In genomic region chr4:46056163-46056562, GRCm38 (mm10) we compare ENCODE assay signal across 16 mouse cellular contexts.
"Had no signal": no experiment of that assay in that cellular context is flagged by ENCODE, and none has a peak within 500 bp of the region (broad histone marks: within the 10 kb centered on the region; RNA-seq: fewer than 3 reads in every experiment).

No protein-coding gene starts in this region.

- H3K4me1 ChIP-seq: limb, embryonic 12.5 days; lung, embryonic 15.5 days; megakaryocyte, embryonic 14.5 days; midbrain, embryonic 15.5 days; neural tube, embryonic 12.5 days had no signal

- H3K4me2 ChIP-seq: limb, embryonic 12.5 days; liver, embryonic 13.5 days; lung, embryonic 15.5 days; midbrain, embryonic 11.5 days; midbrain, embryonic 15.5 days; neural tube, embryonic 12.5 days had no signal

- ATAC-seq: liver, postnatal 0 days; midbrain, embryonic 15.5 days had no signal

- H3K27me3 ChIP-seq: limb, embryonic 12.5 days; liver, embryonic 13.5 days; lung, embryonic 15.5 days; megakaryocyte, embryonic 14.5 days; midbrain, embryonic 15.5 days; neural tube, embryonic 12.5 days had no signal

- H3K4me3 ChIP-seq: limb, embryonic 12.5 days; liver, embryonic 13.5 days; lung, embryonic 15.5 days; megakaryocyte, embryonic 14.5 days; midbrain, embryonic 15.5 days; neural tube, embryonic 12.5 days had no signal

- H3K36me3 ChIP-seq: limb, embryonic 12.5 days; lung, embryonic 15.5 days; midbrain, embryonic 15.5 days; neural tube, embryonic 12.5 days had no signal

- H3K9ac ChIP-seq: limb, embryonic 12.5 days; liver, embryonic 13.5 days; liver, postnatal 0 days; lung, embryonic 15.5 days; midbrain, embryonic 15.5 days; neural tube, embryonic 12.5 days had no signal

- H3K9me3 ChIP-seq: liver, embryonic 13.5 days; lung, embryonic 15.5 days; midbrain, embryonic 15.5 days had no signal

- DNase-seq: kidney, postnatal 25 days; layer of hippocampus, adult 9-11 months; liver; liver, embryonic 13.5 days; liver, postnatal 0 days; lung, postnatal 14 days; retina, postnatal 1 day; right cerebral cortex, postnatal 14 days; thymus, postnatal 36 days had no signal

- H3K27ac ChIP-seq: limb, embryonic 12.5 days; liver, embryonic 13.5 days; lung, embryonic 15.5 days; macrophage; midbrain, embryonic 15.5 days; neural tube, embryonic 12.5 days had no signal
